Mouse (Mus musculus) stomach, embryonic 16.5 days (tissue): ENCODE results near the gene Pdzd8. TPM values are rescaled to one million over a fixed set of nuclear protein-coding genes. Genes with fewer than 3 reads are reported as not detected.

Source experiments
- ATAC-seq: fragments of 200-750 bp; cut with Nextera tagmentation; 2 replicates; pipeline ENCODE4 v1.8.0; 2017; ENCODE audit warnings: moderate number of reproducible peaks, moderate TSS enrichment; ENCODE audit not compliant: insufficient read depth, low FRiP score
- H3K27ac ChIP-seq: fragments of 300-500 bp; sonication (generic); 2 replicates; pipeline ENCODE4 v1.5.1; 2014; ENCODE audit warnings: low read length
- H3K27me3 ChIP-seq: fragments of 300-500 bp; sonication (generic); 2 replicates; pipeline ENCODE4 v1.6.1; 2014; ENCODE audit warnings: low read length, control low read depth, mixed read lengths; ENCODE audit not compliant: control insufficient read depth, insufficient read depth
- H3K36me3 ChIP-seq: fragments of 300-500 bp; sonication (generic); 2 replicates; pipeline ENCODE4 v1.6.1; 2014; ENCODE audit warnings: low read length; ENCODE audit not compliant: control insufficient read depth, insufficient read depth
- H3K4me1 ChIP-seq: fragments of 300-500 bp; sonication (generic); 2 replicates; pipeline ENCODE4 v1.6.1; 2014; ENCODE audit warnings: low read length, control low read depth, mixed read lengths; ENCODE audit not compliant: control insufficient read depth, insufficient read depth
- H3K4me2 ChIP-seq: fragments of 300-500 bp; sonication (generic); 2 replicates; pipeline ENCODE4 v1.6.1; 2014; ENCODE audit warnings: low read depth, low read length, mixed read lengths
- H3K4me3 ChIP-seq: fragments of 300-500 bp; sonication (generic); replicated peaks from 2 replicates; pipeline ENCODE4 v1.5.1; 2014; ENCODE audit warnings: mild to moderate bottlenecking, low read length
- H3K9ac ChIP-seq: fragments of 300-500 bp; sonication (generic); 2 replicates; pipeline ENCODE4 v1.6.1; 2014; ENCODE audit warnings: low read length
- H3K9me3 ChIP-seq: fragments of 300-500 bp; sonication (generic); replicated peaks from 2 replicates; pipeline ENCODE4 v1.6.1; 2016; ENCODE audit warnings: low read length, control low read depth; ENCODE audit not compliant: control insufficient read depth
- WGBS: fragments of 180-500 bp; shearing (Covaris S2); extraction: QIAGEN DNeasy Blood & Tissue Kit; methylation state at CpG from one replicate; pipeline ENCODE4 v1.1.7; 2014; 5-methylcytosine and 5-hydroxymethylcytosine counted together
- polyA plus RNA-seq: library from polyadenylated mRNA; unstranded; fragments of >200 nt; fragmentation: Nextera tagmentation; extraction: Ambion mirVana; gene quantifications from 2 replicates; pipeline ENCODE4 v1.2.1, GENCODE M21; 2015

Gene Pdzd8
- polyA plus RNA-seq = 6.4 and 6.9 TPM in 2 replicates

DNA sequence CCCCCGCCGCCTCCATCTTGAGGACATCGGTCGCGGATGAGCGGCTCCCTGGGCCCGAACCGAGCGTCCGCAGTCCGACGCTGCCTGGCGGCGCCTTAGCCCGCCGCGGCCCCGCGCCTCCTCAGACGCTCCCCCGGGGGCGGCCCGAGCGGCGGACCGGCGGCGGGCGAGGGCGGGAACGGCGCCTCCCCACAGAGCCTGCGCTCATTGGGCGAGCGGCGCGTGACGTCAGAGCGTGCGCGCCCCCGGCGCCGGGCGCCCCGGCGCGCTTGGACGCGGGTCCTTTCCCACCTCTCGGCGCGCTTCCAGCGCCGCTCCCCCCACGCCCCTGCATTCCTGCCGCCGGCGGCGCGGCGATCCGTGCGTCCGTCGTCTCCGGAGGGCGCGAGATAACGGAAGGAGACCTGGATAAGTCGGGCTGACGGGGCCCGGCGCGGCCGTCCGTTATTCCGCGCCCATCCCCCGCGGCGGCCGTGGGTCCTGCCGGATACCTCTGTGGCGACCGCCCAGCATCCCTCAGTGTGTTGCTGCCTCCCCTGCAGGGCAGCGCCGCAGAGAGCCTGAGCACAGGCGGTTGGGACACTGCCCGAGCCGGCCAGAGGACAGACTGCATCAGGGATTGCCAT lies at the start of gene Pdzd8:
Gene Pdzd8, minus strand, starts transcription at position 123 of the 626 bp plus-strand sequence.
- peak within 1 kb of the TSS; percentile 95 for H3K4me3 ChIP-seq
- peak within 1 kb of the TSS; percentile 97 for H3K4me2 ChIP-seq
- ATAC-seq = peak; percentile 97
- no peaks in the 10 kb centered on the region for H3K9me3 ChIP-seq
- H3K27me3 ChIP-seq = no peaks in the 10 kb centered on the region
- peak within 1 kb of the TSS; percentile 91 for H3K27ac ChIP-seq
- WGBS = under 1% methylated on average over 89 of the region's 91 CpGs
- no peaks in the 10 kb centered on the region for H3K36me3 ChIP-seq
- peak within 1 kb of the TSS; percentile 92 for H3K9ac ChIP-seq
- H3K4me1 ChIP-seq = peaks cover 20% of the 10 kb centered on the region

DNA sequence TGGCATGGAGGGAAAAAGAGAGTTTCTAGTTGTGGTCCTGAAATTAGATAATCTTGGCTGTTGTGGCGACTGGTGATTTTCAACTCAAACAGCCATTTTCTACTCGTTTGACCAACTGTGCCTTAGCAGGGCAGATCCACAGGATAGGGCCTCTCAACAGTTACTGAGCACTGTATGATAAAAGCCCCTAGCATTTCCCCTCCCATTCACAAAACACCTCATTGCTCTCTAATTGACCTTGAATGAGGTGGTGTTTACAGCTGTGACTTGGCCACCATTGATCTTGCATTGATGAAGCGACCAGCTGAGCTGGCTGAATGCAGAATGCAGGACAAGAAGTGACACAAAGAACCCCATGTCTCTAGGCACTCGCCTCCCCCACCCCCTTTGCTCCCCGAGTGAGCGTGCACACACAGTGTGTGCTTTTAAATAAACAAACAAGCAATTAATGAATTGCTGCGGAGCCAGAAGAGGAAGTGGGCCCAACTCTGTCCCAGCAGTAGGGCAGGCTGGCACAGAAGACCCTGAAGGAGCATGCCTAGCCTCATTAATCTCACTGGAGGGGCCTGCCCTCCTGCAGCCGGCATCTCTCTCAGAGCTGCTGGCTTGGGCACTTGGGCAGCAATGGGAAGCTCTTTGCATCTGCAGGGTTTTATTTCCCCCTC lies 48.3 kb upstream of the Pdzd8 start:
- Histone ChIP-seq H3K4me1 (peaks cover 2% of the 10 kb centered on the region), H3K4me2 (no peak overlapping the region), H3K27me3 (no peaks in the 10 kb centered on the region; the same call in 1 of the 2 replicates), H3K4me3 (no peak overlapping the region), H3K36me3 (no peaks in the 10 kb centered on the region), H3K27ac (no peak overlapping the region), H3K9ac (no peak overlapping the region), H3K9me3 (no peaks in the 10 kb centered on the region)
- no peak for ATAC-seq
- 39% methylated on average over 8 of the region's 8 CpGs for WGBS

DNA sequence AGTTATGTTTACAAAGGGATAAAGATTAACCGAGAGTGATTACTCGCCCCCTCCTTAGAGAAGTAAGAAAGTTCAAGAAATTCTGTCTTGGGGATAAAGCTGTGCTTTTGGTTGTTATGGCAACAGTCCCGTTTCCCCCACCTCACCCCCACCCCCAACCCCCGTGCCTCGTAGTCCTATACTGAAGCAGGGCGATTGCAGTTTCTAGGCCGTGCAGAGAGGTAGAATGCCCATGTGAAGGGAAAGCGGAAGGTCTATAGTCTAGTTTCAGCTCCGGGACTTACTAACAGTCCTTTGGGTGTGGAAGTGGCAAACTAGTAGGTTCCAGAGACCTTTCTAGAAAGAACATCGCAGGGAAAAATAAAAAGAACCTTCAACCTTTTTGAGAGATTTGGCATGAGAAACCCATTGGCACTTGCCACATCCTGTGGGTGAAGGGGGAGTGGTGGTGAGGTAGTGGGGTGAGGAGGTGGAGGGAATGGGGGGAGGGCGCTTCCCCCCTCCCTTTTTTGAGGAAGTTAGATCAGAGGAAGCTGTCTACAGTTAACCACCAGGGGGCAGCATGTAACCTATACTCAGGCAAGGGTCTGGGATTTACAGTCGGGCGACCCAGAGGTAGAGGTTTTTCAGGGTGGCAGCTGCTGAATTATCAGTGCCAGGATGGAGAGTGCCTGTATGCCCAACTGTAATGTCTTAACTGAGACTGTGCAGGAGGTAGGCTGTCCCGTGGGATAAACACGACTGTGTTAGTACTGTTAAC lies 43.4 kb upstream of the Pdzd8 start:
- Histone ChIP-seq H3K4me1 (peaks cover 3% of the 10 kb centered on the region), H3K9me3 (no peaks in the 10 kb centered on the region), H3K9ac (no peak overlapping the region; the same call in 1 of the 2 replicates), H3K4me2 (peak overlapping the region; percentile 40), H3K27me3 (no peaks in the 10 kb centered on the region), H3K36me3 (no peaks in the 10 kb centered on the region), H3K27ac (no peak overlapping the region), H3K4me3 (no peak overlapping the region)
- whole genome bisulfite sequencing = 13% methylated on average over 15 of the region's 15 CpGs
- ATAC-seq = no peak

DNA sequence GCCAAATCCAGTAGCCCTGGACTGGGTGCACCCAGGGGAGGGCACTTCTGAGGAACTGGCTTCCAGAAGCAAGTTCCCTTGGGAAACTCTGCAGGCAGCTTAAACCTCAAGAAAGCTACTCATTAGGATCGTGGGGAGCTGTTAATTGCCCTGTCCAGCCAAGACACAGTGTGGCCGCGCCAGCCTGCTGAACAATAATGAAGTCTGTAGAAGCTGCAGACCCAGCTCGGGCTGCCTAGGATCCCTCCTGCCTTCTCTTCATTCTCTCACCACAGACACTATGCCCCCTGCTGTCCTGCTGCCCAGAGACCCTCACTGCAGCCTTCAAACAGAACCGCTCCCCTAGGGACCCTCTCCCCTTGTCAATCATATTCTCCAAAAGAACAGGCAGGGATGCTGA lies 42.8 kb upstream of the Pdzd8 start:
- WGBS = 26% methylated on average over 5 of the region's 5 CpGs
- Histone ChIP-seq H3K9me3 (no peaks in the 10 kb centered on the region), H3K4me2 (no peak overlapping the region), H3K27me3 (no peaks in the 10 kb centered on the region), H3K27ac (no peak overlapping the region), H3K9ac (no peak overlapping the region), H3K4me1 (peaks cover 3% of the 10 kb centered on the region), H3K4me3 (no peak overlapping the region), H3K36me3 (no peaks in the 10 kb centered on the region)
- ATAC-seq = no peak

DNA sequence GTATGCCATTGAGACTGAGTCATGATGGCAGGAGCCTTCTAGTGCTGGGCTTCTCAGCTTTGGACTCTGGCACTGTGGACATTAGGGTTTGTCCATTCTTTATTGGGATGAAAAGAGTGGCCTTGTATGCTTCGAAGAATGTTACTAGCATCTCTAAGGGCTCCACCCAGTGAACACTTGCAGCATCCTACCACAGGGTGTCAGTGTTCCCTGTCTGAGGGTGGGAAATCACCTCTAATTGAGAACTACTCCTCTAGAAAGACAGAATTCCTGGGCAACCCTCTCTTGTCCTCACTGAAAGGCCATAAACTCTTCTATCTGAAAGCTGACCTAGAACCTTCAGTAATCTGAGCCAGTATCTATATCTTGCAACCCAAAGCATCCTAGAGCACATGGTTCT lies 41.6 kb upstream of the Pdzd8 start:
- H3K36me3 ChIP-seq = no peaks in the 10 kb centered on the region
- ATAC-seq = no peak
- peaks cover 3% of the 10 kb centered on the region for H3K4me1 ChIP-seq
- no peak overlapping the region for H3K4me3 ChIP-seq
- no peak overlapping the region for H3K9ac ChIP-seq
- H3K4me2 ChIP-seq = no peak overlapping the region
- 49% methylated on average over 1 of the region's 1 CpGs for WGBS
- H3K9me3 ChIP-seq = no peaks in the 10 kb centered on the region
- no peaks in the 10 kb centered on the region for H3K27me3 ChIP-seq
- H3K27ac ChIP-seq = no peak overlapping the region

DNA sequence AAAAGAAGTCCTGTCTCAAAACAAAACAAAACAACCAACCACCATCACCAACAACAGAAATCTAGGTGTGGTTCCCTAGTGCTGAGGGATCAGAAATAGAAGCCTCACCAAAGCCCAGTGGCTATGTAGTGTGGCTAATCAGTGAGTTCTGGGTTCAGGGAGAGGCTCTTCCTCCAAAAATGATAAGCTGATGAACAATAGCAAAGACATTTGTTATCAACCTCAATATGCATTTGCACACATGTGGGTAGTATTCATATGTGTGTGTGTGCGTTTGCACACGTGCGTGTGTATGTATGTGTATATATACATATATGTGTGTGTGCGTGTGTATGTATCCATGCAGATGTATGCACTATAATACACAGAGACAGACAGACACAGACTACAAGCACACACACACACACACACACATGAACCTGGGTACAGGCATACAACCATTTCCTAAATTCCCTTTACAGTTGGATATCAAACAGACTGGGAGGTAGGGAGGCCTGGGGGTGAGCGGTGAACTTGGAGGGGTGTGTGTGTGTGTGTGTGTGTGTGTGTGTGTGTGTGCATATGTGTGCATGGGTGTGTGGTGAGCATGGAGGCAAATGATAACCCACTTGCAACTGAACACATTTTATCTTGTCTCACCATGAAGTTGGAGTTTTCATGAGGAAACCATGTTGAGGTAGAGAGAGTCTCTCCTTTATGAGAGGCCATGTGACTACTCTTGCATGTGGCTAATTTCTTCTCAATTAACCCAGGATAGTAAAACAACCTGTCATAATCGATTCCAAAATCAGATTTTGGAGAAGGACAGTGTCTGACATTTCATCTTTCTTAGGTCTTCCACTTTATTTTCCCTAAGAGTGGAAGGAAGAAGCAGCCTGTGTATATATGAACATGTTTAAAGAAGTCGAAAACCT lies 39.3 kb upstream of the Pdzd8 start:
- no peak for ATAC-seq
- Histone ChIP-seq H3K27ac (no peak overlapping the region), H3K9me3 (no peaks in the 10 kb centered on the region), H3K4me2 (no peak overlapping the region), H3K4me3 (no peak overlapping the region), H3K36me3 (no peaks in the 10 kb centered on the region), H3K4me1 (peaks cover 3% of the 10 kb centered on the region), H3K9ac (no peak overlapping the region), H3K27me3 (no peaks in the 10 kb centered on the region)
- 91% methylated on average over 7 of the region's 7 CpGs for WGBS

DNA sequence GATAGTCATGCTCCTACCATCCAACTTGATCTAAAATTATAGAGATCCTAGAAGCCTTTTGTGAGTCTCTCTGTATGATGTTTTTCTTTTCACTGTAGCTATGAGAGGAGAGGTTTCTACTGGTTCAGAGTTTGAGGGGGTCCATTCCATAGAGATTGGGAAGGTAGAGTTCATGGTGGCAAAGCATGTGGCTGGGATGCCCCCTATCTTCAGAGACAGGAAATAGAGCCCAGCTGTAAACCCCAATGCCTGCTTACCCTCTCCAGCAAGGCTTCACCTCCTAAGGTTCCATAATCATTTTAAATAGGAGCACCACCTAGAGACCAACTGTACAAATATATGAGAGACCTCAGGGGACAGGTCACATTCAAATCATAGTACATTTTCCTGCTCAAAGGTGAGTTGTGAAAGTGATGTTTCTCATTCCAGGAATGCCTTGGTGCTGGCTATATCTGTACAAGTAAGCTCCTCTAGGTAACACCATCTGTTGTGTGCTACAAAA lies 36.9 kb upstream of the Pdzd8 start:
- Histone ChIP-seq H3K36me3 (no peaks in the 10 kb centered on the region), H3K9ac (no peak overlapping the region), H3K4me3 (no peak overlapping the region), H3K4me2 (no peak overlapping the region), H3K27ac (no peak overlapping the region), H3K27me3 (no peaks in the 10 kb centered on the region), H3K9me3 (no peaks in the 10 kb centered on the region), H3K4me1 (no peaks in the 10 kb centered on the region)
- no peak for ATAC-seq

DNA sequence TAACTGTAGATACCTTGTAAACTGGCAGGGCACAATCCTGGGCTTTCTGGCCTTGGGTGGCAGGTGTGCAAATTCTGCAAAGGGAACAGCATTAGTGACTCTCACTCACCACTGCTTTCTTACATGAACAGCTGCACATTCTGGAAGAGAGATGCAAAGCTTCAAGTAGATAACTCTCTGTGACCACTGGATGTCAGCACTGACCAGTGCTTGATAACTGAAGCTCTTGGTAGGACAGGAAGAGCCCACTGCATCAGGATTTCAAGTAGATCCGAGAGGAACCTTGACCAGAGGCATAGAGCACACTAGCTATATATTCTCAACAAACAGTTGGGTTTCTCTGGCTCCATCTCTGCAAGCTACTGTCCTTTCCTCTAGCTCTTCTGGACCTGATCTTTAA lies 34.4 kb upstream of the Pdzd8 start:
- Histone ChIP-seq H3K27me3 (no peaks in the 10 kb centered on the region), H3K9ac (no peak overlapping the region), H3K36me3 (no peaks in the 10 kb centered on the region), H3K4me3 (no peak overlapping the region), H3K4me1 (no peaks in the 10 kb centered on the region), H3K9me3 (no peaks in the 10 kb centered on the region), H3K27ac (no peak overlapping the region), H3K4me2 (no peak overlapping the region)
- 23% methylated on average over 1 of the region's 1 CpGs for WGBS
- no peak for ATAC-seq
